ENCODE assay signal across 8 mouse cellular contexts in genomic region chr17:5841943-5842273, GRCm38 (mm10). TPM values are rescaled to one million over a fixed set of nuclear protein-coding genes. Genes with fewer than 3 reads are reported as not detected.
DNase-seq lines count a peak whose midpoint lies in the region; ATAC-seq and TF ChIP-seq lines count a peak whose summit lies in the region.

No protein-coding gene starts in this region.

- no peaks in the 10 kb centered on the region for H3K36me3 ChIP-seq in heart, embryonic 15.5 days
- H3K36me3 ChIP-seq in ES-E14 (ENCODE audit: control insufficient read depth, insufficient read depth, low read length, poor library complexity, severe bottlenecking), result peaks cover 17% of the 10 kb centered on the region
- no peaks in the 10 kb centered on the region for H3K36me3 ChIP-seq in heart, postnatal 0 days (replicated peaks; ENCODE audit: control insufficient read depth, insufficient read depth, low read length)
- no peaks in the 10 kb centered on the region for H3K36me3 ChIP-seq in midbrain, embryonic 10.5 days

- DNase-seq in heart, postnatal 4 days, result no peak
- peak; percentile 9 for DNase-seq in ES-E14 (ENCODE audit: low read depth, low spot score)
- peak; percentile 66 for DNase-seq in heart, postnatal 0 days (ENCODE audit: low spot score)
- no peak for DNase-seq in midbrain, embryonic 10.5 days (ENCODE audit: low spot score)
- DNase-seq in MN1 (ENCODE audit: low spot score), result no peak
- no peak for DNase-seq in gastrocnemius, postnatal 36 days
- DNase-seq in left cerebral cortex, adult 11 months (ENCODE audit: low spot score), result no peak

- H3K4me3 ChIP-seq in heart, embryonic 15.5 days, result peak overlapping the region; percentile 95
- H3K4me3 ChIP-seq in ES-E14 (ENCODE audit: insufficient read depth in 1 of 2, low read depth in 1 of 2, low read length in 2 of 2, poor library complexity in 1 of 2, severe bottlenecking in 1 of 2), result peak overlapping the region; percentile 71 to 74
- H3K4me3 ChIP-seq in heart, postnatal 0 days (ENCODE audit: low read depth, low read length), result peak overlapping the region; percentile 87
- H3K4me3 ChIP-seq in midbrain, embryonic 10.5 days, result peak overlapping the region; percentile 73

- H3K27me3 ChIP-seq in heart, embryonic 15.5 days, result no peaks in the 10 kb centered on the region
- no peaks in the 10 kb centered on the region for H3K27me3 ChIP-seq in heart, postnatal 0 days (ENCODE audit: control insufficient read depth, insufficient read depth, low read length)
- no peaks in the 10 kb centered on the region for H3K27me3 ChIP-seq in midbrain, embryonic 10.5 days (ENCODE audit: low read depth, poor library complexity, severe bottlenecking)

- no peaks in the 10 kb centered on the region for H3K9me3 ChIP-seq in heart, embryonic 15.5 days (replicated peaks)
- H3K9me3 ChIP-seq in ES-E14 (ENCODE audit: control insufficient read depth, insufficient read depth, low read depth, low read length), result no peaks in the 10 kb centered on the region
- H3K9me3 ChIP-seq in heart, postnatal 0 days (replicated peaks; ENCODE audit: control insufficient read depth, low read length), result no peaks in the 10 kb centered on the region
- H3K9me3 ChIP-seq in midbrain, embryonic 10.5 days (replicated peaks), result no peaks in the 10 kb centered on the region

- TF ChIP-seq CTCF in heart, postnatal 0 days (IDR thresholded peaks at IDR 0.05; ENCODE audit: low read depth), result no peak

- peak overlapping the region; percentile 97 for H3K9ac ChIP-seq in heart, embryonic 15.5 days
- peak overlapping the region; percentile 81 for H3K9ac ChIP-seq in ES-E14 (ENCODE audit: insufficient read depth, low read depth, low read length, poor library complexity, severe bottlenecking)
- H3K9ac ChIP-seq in heart, postnatal 0 days (replicated peaks; ENCODE audit: low read depth, low read length), result peak overlapping the region; percentile 99

- peak overlapping the region; percentile 100 for H3K27ac ChIP-seq in heart, embryonic 15.5 days
- H3K27ac ChIP-seq in ES-E14 (ENCODE audit: insufficient read depth, low read depth, low read length, poor library complexity, severe bottlenecking), result peak overlapping the region; percentile 61; the same call in 1 of the 2 replicates
- H3K27ac ChIP-seq in heart, postnatal 0 days (ENCODE audit: low read depth), result peak overlapping the region; percentile 100
- H3K27ac ChIP-seq in midbrain, embryonic 10.5 days (replicated peaks), result peak overlapping the region; percentile 98

- ATAC-seq in heart, embryonic 15.5 days (replicated peaks; ENCODE audit: insufficient number of reproducible peaks, insufficient read depth, low FRiP score, low read depth), result no peak
- no peak for ATAC-seq in heart, postnatal 0 days (ENCODE audit: insufficient read depth, low read depth)

- intact Hi-C loops in gastrocnemius, postnatal 36 days (cut with DNase I), result loop anchor here (5.0 kb wide), 1 partner anchor 45 kb away; no protein-coding TSS in a partner anchor

- peak overlapping the region; percentile 79 for H3K4me2 ChIP-seq in heart, embryonic 15.5 days
- peak overlapping the region; percentile 75 for H3K4me2 ChIP-seq in heart, postnatal 0 days (ENCODE audit: low read depth, low read length)

- in situ Hi-C loops in ES-E14 (cut with MboI; ENCODE audit: low sequenced_read_pairs in 2 of 2, unreplicated experiment in 2 of 2), result no loop called here

- no peak for TF ChIP-seq EP300 in heart, postnatal 0 days (IDR thresholded peaks at IDR 0.05; ENCODE audit: low read depth)

- WGBS in heart, embryonic 15.5 days, result under 1% methylated on average over 7 of the region's 7 CpGs
- WGBS in heart, postnatal 0 days, result 0% methylated on average over 7 of the region's 7 CpGs
- under 1% methylated on average over 7 of the region's 7 CpGs for WGBS in midbrain, embryonic 10.5 days

- H3K4me1 ChIP-seq in heart, embryonic 15.5 days (replicated peaks), result peaks cover 24% of the 10 kb centered on the region
- peaks cover under 1 to 8% of the 10 kb centered on the region in 2 experiments; a peak in 2 of 4 replicates for H3K4me1 ChIP-seq in ES-E14 (ENCODE audit: control insufficient read depth in 2 of 2, insufficient read depth in 2 of 2, low read length in 2 of 2, poor library complexity in 1 of 2)
- H3K4me1 ChIP-seq in heart, postnatal 0 days (ENCODE audit: control insufficient read depth, insufficient read depth), result peaks cover 33% of the 10 kb centered on the region
- H3K4me1 ChIP-seq in midbrain, embryonic 10.5 days, result peaks cover 35% of the 10 kb centered on the region

TF ChIP-seq in ES-E14, 5 proteins besides CTCF, POLR2A, EP300 and RAD21:
- TF ChIP-seq MAFK (IDR thresholded peaks at IDR 0.05; ENCODE audit: insufficient read depth, low read depth, low read length) (no peak), ZC3H11A (IDR thresholded peaks at IDR 0.05; ENCODE audit: borderline replicate concordance, low read depth, low read length) (no peak), CHD2 (IDR thresholded peaks at IDR 0.05; ENCODE audit: low read depth, low read length) (no peak), HCFC1 (IDR thresholded peaks at IDR 0.05; ENCODE audit: borderline replicate concordance, insufficient read depth, low read length) (no peak), ZNF384 (IDR thresholded peaks at IDR 0.05; ENCODE audit: low read depth, low read length) (no peak)

RNA-seq across cellular contexts. Expression of gene Snx9, which starts 0.8 kb away (rescaled TPM):
- 21.1 and 22.2 TPM in 2 replicates for polyA plus RNA-seq in heart, embryonic 15.5 days (2015; fragmentation: Nextera tagmentation; extraction: Ambion mirVana)
- total RNA-seq in heart, postnatal 4 days (2021), result 10 to 100 TPM; 38.0 to 39.0 TPM
- 8.2 and 8.8 TPM in 2 replicates for total RNA-seq in ES-E14 (2012; rRNA removed)
- 21.0 and 25.7 TPM in 2 replicates for total RNA-seq in heart, postnatal 0 days (2014; rRNA removed; ENCODE audit: low replicate concordance)
- 16.0 and 16.6 TPM in 2 replicates for polyA plus RNA-seq in heart, postnatal 0 days (2015; fragmentation: Nextera tagmentation; extraction: Ambion mirVana)
- 14.2 and 15.3 TPM in 2 replicates for polyA plus RNA-seq in midbrain, embryonic 10.5 days (2016; fragmentation: Nextera tagmentation; extraction: Ambion mirVana)
- 10 to 100 TPM; 21.4 to 22.6 TPM for total RNA-seq in gastrocnemius, postnatal 36 days (2021)

Comparison
In these comparisons a context has a peak if more than half of its experiments do, and no peak if none do; other contexts are left out.
1. DNase-seq: peak in ES-E14 (single experiment) and heart, postnatal 0 days (single experiment); none in heart, postnatal 4 days (single experiment), midbrain, embryonic 10.5 days (single experiment), MN1 (single experiment), gastrocnemius, postnatal 36 days (0 of 2) and left cerebral cortex, adult 11 months (single experiment).
2. Peak in every context shown above with its lines, with median percentiles within 50 percentile points of each other: H3K27ac ChIP-seq, H3K4me3 ChIP-seq and H3K9ac ChIP-seq.